Mouse (Mus musculus) liver, embryonic 14.5 days (tissue): ENCODE measurements around the gene Fcf1. TPM values are rescaled to one million over a fixed set of nuclear protein-coding genes. Genes with fewer than 3 reads are reported as not detected.

Source experiments
- ATAC-seq: fragments of 200-750 bp; cut with Nextera tagmentation; 2 replicates; pipeline ENCODE4 v1.8.0; 2017; ENCODE audit warnings: moderate number of reproducible peaks, mild to moderate bottlenecking, moderate library complexity; ENCODE audit not compliant: insufficient read depth
- DNase-seq, 3 experiments: peaks; one replicate each; pipeline ENCODE4 v3.0.0-alpha.2; 2012 to 2013; ENCODE audit warnings: low read depth in 3 of 3, low spot score in 3 of 3
- H3K27ac ChIP-seq: fragments of 300-500 bp; sonication (generic); 2 replicates; pipeline ENCODE4 v1.5.1; 2014; ENCODE audit warnings: moderate library complexity, mild to moderate bottlenecking, control low read depth, inconsistent platforms
- H3K27me3 ChIP-seq: fragments of 300-500 bp; sonication (generic); 2 replicates; pipeline ENCODE4 v1.6.1; 2014; ENCODE audit warnings: mild to moderate bottlenecking, low read length, moderate library complexity; ENCODE audit not compliant: control insufficient read depth, insufficient read depth
- H3K36me3 ChIP-seq: fragments of 300-500 bp; sonication (generic); replicated peaks from 2 replicates; pipeline ENCODE4 v1.6.1; 2014; ENCODE audit warnings: low read depth; ENCODE audit not compliant: control insufficient read depth, insufficient read depth
- H3K4me1 ChIP-seq, 2 experiments: fragments of 200-500 bp in 1 of 2; fragments of 300-500 bp in 1 of 2; sonication (generic) in 1 of 2; replicated peaks; 2 replicates each; pipeline ENCODE4 v1.6.1; 2012 to 2014; ENCODE audit warnings: antibody characterized with exemption in 1 of 2, inconsistent platforms in 1 of 2, low read length in 1 of 2; ENCODE audit not compliant: control insufficient read depth in 2 of 2, insufficient read depth in 2 of 2
- H3K4me2 ChIP-seq: fragments of 300-500 bp; sonication (generic); 2 replicates; pipeline ENCODE4 v1.6.1; 2014; ENCODE audit warnings: low read depth, mild to moderate bottlenecking, control low read depth, moderate library complexity
- H3K4me3 ChIP-seq, 2 experiments: fragments of 200-500 bp in 1 of 2; fragments of 300-500 bp in 1 of 2; sonication (generic) in 1 of 2; 2 replicates each; pipeline ENCODE4 v1.5.1; 2012 to 2014; ENCODE audit warnings: low read depth in 2 of 2, low read length in 2 of 2, mild to moderate bottlenecking in 2 of 2, control low read depth in 1 of 2, inconsistent platforms in 1 of 2, moderate library complexity in 1 of 2; ENCODE audit not compliant: insufficient read depth in 1 of 2
- H3K9ac ChIP-seq: fragments of 300-500 bp; sonication (generic); replicated peaks from 2 replicates; pipeline ENCODE4 v1.6.1; 2014; ENCODE audit warnings: mild to moderate bottlenecking, control low read depth, moderate library complexity
- H3K9me3 ChIP-seq: fragments of 300-500 bp; sonication (generic); 2 replicates; pipeline ENCODE4 v1.6.1; 2016; ENCODE audit warnings: low read length, mixed read lengths; ENCODE audit not compliant: control insufficient read depth
- CTCF ChIP-seq: IDR thresholded peaks from 2 replicates; pipeline ENCODE4 v1.5.1; 2016; ENCODE audit warnings: antibody characterized with exemption, low read depth, control low read depth
- EP300 ChIP-seq: IDR thresholded peaks from 2 replicates; pipeline ENCODE4 v1.6.1; 2016; ENCODE audit warnings: antibody characterized with exemption, low read depth
- WGBS: fragments of 180-500 bp; shearing (Covaris S2); extraction: QIAGEN DNeasy Blood & Tissue Kit; methylation state at CpG from one replicate; pipeline ENCODE4 v1.1.7; 2014; ENCODE audit not compliant: insufficient replicate concordance; 5-methylcytosine and 5-hydroxymethylcytosine counted together
- polyA plus RNA-seq, 2 experiments: library from polyadenylated mRNA; depleted of rRNA in 1 of 2; stranded (reverse) in 1 of 2; unstranded in 1 of 2; fragments of >200 nt; fragmentation: Nextera tagmentation in 1 of 2; extraction: Ambion mirVana in 1 of 2; gene quantifications; 2 replicates each; pipeline versions ENCODE4 v1.2.1 to v1.2.3; 2012 to 2014

Fcf1 gene
- polyA plus RNA-seq, 2 experiments = 86.1 to 102 TPM

DNA sequence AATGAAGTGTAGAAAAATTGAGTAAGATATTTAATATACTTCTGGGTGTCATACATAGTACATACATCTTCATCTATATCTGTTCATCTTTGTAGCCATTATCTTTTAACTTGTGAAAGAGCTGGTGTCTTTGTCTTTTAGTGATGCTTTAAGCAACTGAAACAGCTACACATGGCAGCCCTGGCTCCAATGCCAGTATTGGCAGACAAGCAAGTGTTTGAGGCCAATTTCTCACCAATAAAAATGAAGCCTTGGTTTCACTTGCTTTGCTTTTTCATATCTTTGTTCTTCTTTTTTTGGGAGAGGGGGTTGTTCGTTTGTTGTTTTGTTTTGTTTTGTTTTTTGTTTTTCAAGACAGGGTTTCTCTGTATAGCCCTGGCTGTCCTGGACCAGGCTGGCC lies 35.5 kb downstream of the Fcf1 start:
- Histone ChIP-seq H3K27ac (no peak overlapping the region), H3K36me3 (no peaks in the 10 kb centered on the region), H3K27me3 (no peaks in the 10 kb centered on the region), H3K4me2 (no peak overlapping the region), H3K4me3 (no peak overlapping the region), H3K4me1 (peaks cover 3 to 4% of the 10 kb centered on the region in 2 experiments; a peak in 2 of 4 replicates), H3K9ac (no peak overlapping the region), H3K9me3 (no peaks in the 10 kb centered on the region)
- no peak for DNase-seq
- ATAC-seq = no peak
- 70% methylated on average over 1 of the region's 1 CpGs for WGBS
- TF ChIP-seq EP300 = no peak
- TF ChIP-seq CTCF = no peak

DNA sequence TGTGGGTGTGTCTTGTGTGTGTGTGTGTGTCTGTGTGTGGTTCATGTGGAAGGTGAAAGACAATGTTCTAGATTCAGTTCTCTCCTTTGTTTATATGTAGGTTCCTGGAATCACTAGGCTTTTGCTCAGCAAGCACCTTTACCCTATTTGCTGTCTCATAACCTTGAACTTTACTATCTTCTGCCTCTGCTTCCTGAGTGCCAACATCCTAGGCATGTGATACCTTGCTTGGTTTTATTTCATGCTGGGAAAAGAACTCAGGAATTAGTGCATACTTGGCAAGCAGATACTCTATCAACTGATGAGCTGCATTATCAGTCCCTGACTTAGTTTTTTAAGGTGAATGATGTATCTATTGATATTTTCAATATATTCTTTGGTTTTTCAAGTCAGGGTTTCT lies 36.3 kb downstream of the Fcf1 start:
- no peaks in the 10 kb centered on the region for H3K36me3 ChIP-seq
- no peak overlapping the region for H3K4me2 ChIP-seq
- TF ChIP-seq CTCF (no peak), EP300 (no peak)
- H3K27me3 ChIP-seq = no peaks in the 10 kb centered on the region
- no peak for ATAC-seq
- H3K4me1 ChIP-seq = peaks cover 4 to 6% of the 10 kb centered on the region in 2 experiments; a peak in 3 of 4 replicates
- no peak overlapping the region for H3K4me3 ChIP-seq
- no peak overlapping the region for H3K9ac ChIP-seq
- H3K9me3 ChIP-seq = no peaks in the 10 kb centered on the region
- H3K27ac ChIP-seq = no peak overlapping the region
- DNase-seq = no peak

DNA sequence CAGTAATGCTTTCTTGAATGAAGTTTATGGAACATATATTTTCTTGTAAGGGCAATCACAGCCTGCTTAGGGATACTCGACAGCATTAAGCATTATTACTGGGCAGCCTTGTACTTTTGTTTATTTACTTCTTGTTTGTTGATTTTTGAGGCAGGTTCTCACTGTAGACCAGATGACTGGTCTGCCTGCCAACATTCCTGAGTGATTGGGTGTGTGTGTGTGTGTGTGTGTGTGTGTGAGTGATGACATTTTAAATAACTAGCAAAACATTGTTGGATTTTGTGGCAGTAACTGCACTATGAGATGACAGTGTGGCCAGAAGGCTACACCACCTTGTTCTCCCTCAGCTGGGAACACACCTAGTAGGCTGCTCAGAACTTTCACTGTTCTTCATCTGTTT lies 39.1 kb downstream of the Fcf1 start:
- WGBS = 69% methylated on average over 1 of the region's 1 CpGs
- Histone ChIP-seq H3K9ac (no peak overlapping the region), H3K4me2 (no peak overlapping the region), H3K9me3 (no peaks in the 10 kb centered on the region), H3K4me1 (peaks cover 0 to 7% of the 10 kb centered on the region in 2 experiments; a peak in 2 of 4 replicates), H3K36me3 (peaks cover 6% of the 10 kb centered on the region), H3K27ac (no peak overlapping the region), H3K4me3 (no peak overlapping the region), H3K27me3 (no peaks in the 10 kb centered on the region)
- no peak for TF ChIP-seq EP300
- TF ChIP-seq CTCF = no peak
- no peak for DNase-seq
- ATAC-seq = no peak

DNA sequence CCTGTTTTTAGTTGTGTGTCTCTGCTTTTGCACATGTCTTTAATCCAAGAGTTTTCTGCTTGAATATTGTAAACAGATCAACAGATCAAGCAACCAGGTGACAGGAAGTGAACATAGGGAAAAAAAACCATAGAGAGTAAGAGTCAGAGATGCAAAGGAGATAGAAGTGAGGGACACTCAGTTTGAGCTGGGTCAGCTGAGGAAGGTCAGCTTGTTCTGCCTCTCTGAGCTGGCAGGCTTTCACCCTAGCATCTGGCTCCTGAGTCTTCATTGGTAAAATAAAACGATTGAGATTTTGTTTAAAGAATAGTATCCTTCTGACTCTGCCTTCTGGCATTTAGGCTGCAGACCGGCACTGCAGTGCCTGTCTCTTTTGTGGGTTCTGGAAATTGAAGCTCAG lies 39.8 kb downstream of the Fcf1 start:
- peaks cover 13% of the 10 kb centered on the region for H3K36me3 ChIP-seq
- no peak overlapping the region for H3K27ac ChIP-seq
- TF ChIP-seq EP300 (no peak), CTCF (no peak)
- DNase-seq (no peak), ATAC-seq (no peak)
- H3K4me1 ChIP-seq = peaks cover 0 to 7% of the 10 kb centered on the region in 2 experiments; a peak in 2 of 4 replicates
- no peak overlapping the region for H3K9ac ChIP-seq
- H3K27me3 ChIP-seq = no peaks in the 10 kb centered on the region
- H3K4me3 ChIP-seq = no peak overlapping the region
- no peaks in the 10 kb centered on the region for H3K9me3 ChIP-seq
- H3K4me2 ChIP-seq = no peak overlapping the region
- 72% methylated on average over 2 of the region's 2 CpGs for WGBS

DNA sequence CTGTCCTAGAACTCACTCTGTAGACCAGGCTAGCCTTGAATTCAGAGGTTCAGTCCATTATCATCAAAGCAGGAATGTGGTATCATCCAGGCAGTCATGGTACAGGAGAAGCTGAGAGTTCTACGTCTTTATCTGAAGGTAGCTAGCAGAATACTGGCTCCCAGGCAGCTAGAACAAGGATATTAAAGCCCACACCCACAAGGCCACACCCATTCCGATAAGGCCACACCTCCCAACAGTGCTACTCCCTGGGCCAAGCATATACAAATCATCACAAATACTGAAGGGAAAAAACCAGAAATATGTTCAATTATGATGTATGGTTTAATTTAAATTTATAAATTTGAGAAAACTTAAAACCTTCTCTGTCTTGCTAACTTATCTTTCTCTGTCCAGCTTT lies 41.5 kb downstream of the Fcf1 start:
- no peak overlapping the region for H3K4me2 ChIP-seq
- H3K27me3 ChIP-seq = no peaks in the 10 kb centered on the region
- no peaks in the 10 kb centered on the region for H3K9me3 ChIP-seq
- H3K36me3 ChIP-seq = peaks cover 17% of the 10 kb centered on the region
- no peak overlapping the region for H3K27ac ChIP-seq
- DNase-seq (peak in 2 of 3 experiments; percentile 26 to 31), ATAC-seq (peak; percentile 76)
- H3K4me3 ChIP-seq = no peak overlapping the region
- peaks cover 0 to 7% of the 10 kb centered on the region in 2 experiments; a peak in 2 of 4 replicates for H3K4me1 ChIP-seq
- 27% methylated on average over 2 of the region's 2 CpGs for WGBS
- H3K9ac ChIP-seq = no peak overlapping the region
- TF ChIP-seq EP300 (no peak), CTCF (no peak)

DNA sequence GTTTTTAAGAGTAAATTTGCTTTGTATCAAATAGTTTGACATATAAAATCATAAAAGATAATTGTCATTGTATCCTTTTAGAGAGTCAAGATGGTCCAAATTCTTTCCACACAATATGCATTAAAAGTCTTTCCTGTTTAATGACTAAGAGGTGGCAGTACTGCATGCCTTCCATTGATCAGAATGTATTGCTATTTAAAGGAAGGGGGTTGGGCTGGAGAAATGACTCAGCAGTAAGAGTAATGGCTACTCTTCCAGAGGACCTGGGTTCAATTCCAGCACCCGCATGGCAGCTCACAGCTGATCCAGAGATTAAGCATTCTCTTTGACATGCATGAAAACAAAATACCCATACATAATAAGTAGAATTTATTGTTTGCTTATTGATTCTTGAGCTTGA lies 51.4 kb downstream of the Fcf1 start:
- H3K4me1 ChIP-seq = no peaks in the 10 kb centered on the region
- no peaks in the 10 kb centered on the region for H3K9me3 ChIP-seq
- H3K9ac ChIP-seq = no peak overlapping the region
- no peak overlapping the region for H3K4me2 ChIP-seq
- no peak for ATAC-seq
- H3K36me3 ChIP-seq = no peaks in the 10 kb centered on the region
- H3K4me3 ChIP-seq = no peak overlapping the region
- no peak overlapping the region for H3K27ac ChIP-seq
- WGBS = 93% methylated on average over 1 of the region's 1 CpGs
- no peak for TF ChIP-seq EP300
- no peak for TF ChIP-seq CTCF
- no peak for DNase-seq
- no peaks in the 10 kb centered on the region for H3K27me3 ChIP-seq
